Mouse (Mus musculus): ENCODE results near the gene Spata21. TPM values are rescaled to one million over a fixed set of nuclear protein-coding genes. Genes with fewer than 3 reads are reported as not detected.
A peak's percentile ranks its signal among the peaks of the same experiment; 100 is the strongest.

The Spata21 gene
- 0.13 TPM in 1 of 2 replicates, not detected in the other for polyA plus RNA-seq (2016; fragmentation: Nextera tagmentation; extraction: Ambion mirVana)

GRCm38 (mm10) chr4:141088033-141088432 is at the start of gene Spata21:
TSS of gene Spata21 (plus strand) at chr4:141088333.
- no peak for ATAC-seq (ENCODE audit: low FRiP score)
- no peak within 1 kb of the TSS for H3K4me2 ChIP-seq (replicated peaks)

GRCm38 (mm10) chr4:141041117-141041516 is 47.0 kb upstream of the Spata21 start:
- no peaks in the 10 kb centered on the region for H3K9me3 ChIP-seq (replicated peaks)
- no peak overlapping the region for H3K9ac ChIP-seq
- no peak overlapping the region for H3K4me3 ChIP-seq
- no peak overlapping the region for H3K27ac ChIP-seq
- peaks cover 4% of the 10 kb centered on the region; the same call in 1 of the 2 replicates for H3K4me1 ChIP-seq
- no peaks in the 10 kb centered on the region for H3K27me3 ChIP-seq
- H3K36me3 ChIP-seq = peaks cover 54% of the 10 kb centered on the region
- no peak overlapping the region for H3K4me2 ChIP-seq (replicated peaks)
- 44% methylated on average over 12 of the region's 12 CpGs for WGBS
- peak; percentile 33; the same call in 1 of the 2 replicates for ATAC-seq (ENCODE audit: low FRiP score)

More at GRCm38 (mm10) chr4:141088033-141088432, at the start of gene Spata21:
- H3K27ac ChIP-seq = no peak within 1 kb of the TSS
- H3K27me3 ChIP-seq = 0 out of 2 replicates have a peak, but pooled peaks cover 2% of the 10 kb centered on the region
- WGBS = 74% methylated on average over 6 of the region's 6 CpGs
- no peak within 1 kb of the TSS for H3K9ac ChIP-seq
- H3K36me3 ChIP-seq = no peaks in the 10 kb centered on the region
- H3K4me3 ChIP-seq = no peak within 1 kb of the TSS
- no peaks in the 10 kb centered on the region for H3K4me1 ChIP-seq
- H3K9me3 ChIP-seq (replicated peaks) = no peaks in the 10 kb centered on the region

- no peak for ATAC-seq (ENCODE audit: low FRiP score)
- Histone ChIP-seq H3K9me3 (replicated peaks) (no peaks in the 10 kb centered on the region), H3K9ac (no peak overlapping the region), H3K27ac (no peak overlapping the region), H3K36me3 (peaks cover 35% of the 10 kb centered on the region), H3K27me3 (no peaks in the 10 kb centered on the region), H3K4me3 (no peak overlapping the region), H3K4me1 (peaks cover 34% of the 10 kb centered on the region), H3K4me2 (replicated peaks) (no peak overlapping the region)
- WGBS = 18% methylated on average over 8 of the region's 8 CpGs
Observed at GRCm38 (mm10) chr4:141044816-141045215, 43.3 kb upstream of the Spata21 start.

- Histone ChIP-seq H3K9ac (peak overlapping the region; percentile 47; the same call in 1 of the 2 replicates), H3K27me3 (no peaks in the 10 kb centered on the region), H3K9me3 (replicated peaks) (no peaks in the 10 kb centered on the region), H3K27ac (peak overlapping the region; percentile 96), H3K4me1 (peaks cover 61% of the 10 kb centered on the region), H3K36me3 (peaks cover 20% of the 10 kb centered on the region), H3K4me2 (replicated peaks) (peak overlapping the region; percentile 42), H3K4me3 (no peak overlapping the region)
- ATAC-seq (ENCODE audit: low FRiP score) = peak; percentile 41
- WGBS = 36% methylated on average over 17 of the region's 17 CpGs
Observed at GRCm38 (mm10) chr4:141048810-141049475, 39.2 kb upstream of the Spata21 start.

GRCm38 (mm10) chr4:141049476-141049835 is 38.7 kb upstream of the Spata21 start:
- Histone ChIP-seq H3K9me3 (replicated peaks) (no peaks in the 10 kb centered on the region), H3K27me3 (no peaks in the 10 kb centered on the region), H3K27ac (peak overlapping the region; percentile 96), H3K4me2 (replicated peaks) (peak overlapping the region; percentile 42), H3K4me3 (no peak overlapping the region), H3K36me3 (peaks cover 20% of the 10 kb centered on the region), H3K9ac (peak overlapping the region; percentile 47; the same call in 1 of the 2 replicates), H3K4me1 (peaks cover 65% of the 10 kb centered on the region)
- peak; percentile 72 for ATAC-seq (ENCODE audit: low FRiP score)
- WGBS = 18% methylated on average over 4 of the region's 4 CpGs

GRCm38 (mm10) chr4:141052442-141052841 is 35.7 kb upstream of the Spata21 start:
- Histone ChIP-seq H3K36me3 (peaks cover 20% of the 10 kb centered on the region; the same call in 1 of the 2 replicates), H3K4me2 (replicated peaks) (no peak overlapping the region), H3K4me1 (peaks cover 52% of the 10 kb centered on the region), H3K9ac (no peak overlapping the region), H3K27ac (0 out of 2 replicates have a peak overlapping the region, but pooled peaks have one; percentile 77), H3K27me3 (no peaks in the 10 kb centered on the region), H3K4me3 (no peak overlapping the region), H3K9me3 (replicated peaks) (no peaks in the 10 kb centered on the region)
- WGBS = 89% methylated on average over 12 of the region's 12 CpGs
- ATAC-seq (ENCODE audit: low FRiP score) = no peak

GRCm38 (mm10) chr4:141053138-141053537 is 35.0 kb upstream of the Spata21 start:
- H3K4me2 ChIP-seq (replicated peaks) = peak overlapping the region; percentile 43
- ATAC-seq (ENCODE audit: low FRiP score) = peak; percentile 1; the same call in 1 of the 2 replicates
- H3K4me3 ChIP-seq = no peak overlapping the region
- WGBS = 45% methylated on average over 8 of the region's 8 CpGs
- peak overlapping the region; percentile 77 for H3K27ac ChIP-seq
- peaks cover 20% of the 10 kb centered on the region; the same call in 1 of the 2 replicates for H3K36me3 ChIP-seq
- H3K9me3 ChIP-seq (replicated peaks) = no peaks in the 10 kb centered on the region
- no peaks in the 10 kb centered on the region for H3K27me3 ChIP-seq
- peaks cover 48% of the 10 kb centered on the region for H3K4me1 ChIP-seq
- peak overlapping the region; percentile 43 for H3K9ac ChIP-seq

GRCm38 (mm10) chr4:141053568-141054161 is 34.5 kb upstream of the Spata21 start:
- Histone ChIP-seq H3K4me1 (peaks cover 44% of the 10 kb centered on the region), H3K9me3 (replicated peaks) (no peaks in the 10 kb centered on the region), H3K27me3 (no peaks in the 10 kb centered on the region), H3K36me3 (peaks cover 20% of the 10 kb centered on the region; the same call in 1 of the 2 replicates), H3K9ac (peak overlapping the region; percentile 43), H3K27ac (peak overlapping the region; percentile 77), H3K4me2 (replicated peaks) (peak overlapping the region; percentile 43), H3K4me3 (peak overlapping the region; percentile 12; the same call in 1 of the 2 replicates)
- WGBS = 20% methylated on average over 17 of the region's 17 CpGs
- ATAC-seq (ENCODE audit: low FRiP score) = peak; percentile 42

- no peak for ATAC-seq (ENCODE audit: low FRiP score)
Observed at GRCm38 (mm10) chr4:141056970-141057369, 31.2 kb upstream of the Spata21 start.

GRCm38 (mm10) chr4:141058835-141059234 is 29.3 kb upstream of the Spata21 start:
- WGBS = 86% methylated on average over 8 of the region's 9 CpGs
- H3K4me2 ChIP-seq (replicated peaks) = 0 out of 2 replicates have a peak overlapping the region, but pooled peaks have one; percentile 77
- H3K4me3 ChIP-seq = no peak overlapping the region
- peaks cover 12% of the 10 kb centered on the region; the same call in 1 of the 2 replicates for H3K36me3 ChIP-seq
- H3K9me3 ChIP-seq (replicated peaks) = no peaks in the 10 kb centered on the region
- H3K9ac ChIP-seq = peak overlapping the region; percentile 10; the same call in 1 of the 2 replicates
- H3K27ac ChIP-seq = 0 out of 2 replicates have a peak overlapping the region, but pooled peaks have one; percentile 8
- H3K27me3 ChIP-seq = no peaks in the 10 kb centered on the region
- no peak for ATAC-seq (ENCODE audit: low FRiP score)
- peaks cover 25% of the 10 kb centered on the region for H3K4me1 ChIP-seq

More at GRCm38 (mm10) chr4:141056970-141057369, 31.2 kb upstream of the Spata21 start:
- Histone ChIP-seq H3K4me2 (replicated peaks) (no peak overlapping the region), H3K9ac (no peak overlapping the region), H3K36me3 (peaks cover 16% of the 10 kb centered on the region; the same call in 1 of the 2 replicates), H3K27me3 (no peaks in the 10 kb centered on the region), H3K9me3 (replicated peaks) (no peaks in the 10 kb centered on the region), H3K27ac (no peak overlapping the region), H3K4me3 (no peak overlapping the region), H3K4me1 (peaks cover 40% of the 10 kb centered on the region)
- WGBS = 96% methylated on average over 10 of the region's 10 CpGs

- 2% methylated on average over 28 of the region's 32 CpGs for WGBS
- peak; percentile 4; the same call in 1 of the 2 replicates for ATAC-seq (ENCODE audit: low FRiP score)
- Histone ChIP-seq H3K9ac (peak overlapping the region; percentile 85), H3K9me3 (replicated peaks) (no peaks in the 10 kb centered on the region), H3K27ac (peak overlapping the region; percentile 92), H3K4me1 (peaks cover 20% of the 10 kb centered on the region), H3K27me3 (no peaks in the 10 kb centered on the region), H3K4me3 (peak overlapping the region; percentile 68), H3K36me3 (peaks cover 12% of the 10 kb centered on the region; the same call in 1 of the 2 replicates), H3K4me2 (replicated peaks) (peak overlapping the region; percentile 77)
Observed at GRCm38 (mm10) chr4:141059616-141060425, 28.3 kb upstream of the Spata21 start.

Measured in hindbrain, embryonic 12.5 days (tissue).